Mouse (Mus musculus) hindbrain, postnatal 0 days (tissue): ENCODE results near the gene Syce2. TPM values are rescaled to one million over a fixed set of nuclear protein-coding genes. Genes with fewer than 3 reads are reported as not detected.

ENCODE experiments used
- ATAC-seq: fragments of 200-750 bp; cut with Nextera tagmentation; 2 replicates; pipeline ENCODE4 v1.8.0; 2017; ENCODE audit warnings: mild to moderate bottlenecking, moderate TSS enrichment, moderate library complexity
- DNase-seq: peaks from one replicate; pipeline ENCODE4 v3.0.0-alpha.2; 2015; ENCODE audit warnings: low spot score
- H3K27ac ChIP-seq: fragments of 300-500 bp; sonication (generic); 2 replicates; pipeline ENCODE4 v1.5.1; 2014; ENCODE audit warnings: mild to moderate bottlenecking
- H3K27me3 ChIP-seq: fragments of 300-500 bp; sonication (generic); 2 replicates; pipeline ENCODE4 v1.6.1; 2014; ENCODE audit warnings: low read length, mixed read lengths; ENCODE audit not compliant: insufficient read depth
- H3K36me3 ChIP-seq: fragments of 300-500 bp; sonication (generic); 2 replicates; pipeline ENCODE4 v1.6.1; 2014; ENCODE audit warnings: low read length, mixed read lengths; ENCODE audit not compliant: insufficient read depth
- H3K4me1 ChIP-seq: fragments of 300-500 bp; sonication (generic); 2 replicates; pipeline ENCODE4 v1.6.1; 2014; ENCODE audit warnings: antibody characterized with exemption, low read length, mixed read lengths; ENCODE audit not compliant: insufficient read depth
- H3K4me2 ChIP-seq: fragments of 300-500 bp; sonication (generic); 2 replicates; pipeline ENCODE4 v1.6.1; 2014; ENCODE audit warnings: low read depth, mild to moderate bottlenecking, low read length, moderate library complexity, mixed read lengths
- H3K4me3 ChIP-seq: fragments of 300-500 bp; sonication (generic); 2 replicates; pipeline ENCODE4 v1.5.1; 2014; ENCODE audit warnings: low read length
- H3K9ac ChIP-seq: fragments of 300-500 bp; sonication (generic); replicated peaks from 2 replicates; pipeline ENCODE4 v1.6.1; 2014; ENCODE audit warnings: mild to moderate bottlenecking, low read length, moderate library complexity, mixed read lengths
- H3K9me3 ChIP-seq: fragments of 300-500 bp; sonication (generic); 2 replicates; pipeline ENCODE4 v1.6.1; 2016; ENCODE audit warnings: low read length, mixed read lengths
- CTCF ChIP-seq: IDR thresholded peaks from 2 replicates; pipeline ENCODE4 v1.5.1; 2016; ENCODE audit warnings: antibody characterized with exemption, control low read depth, low read depth
- WGBS: fragments of 180-500 bp; shearing (Covaris S2); extraction: QIAGEN DNeasy Blood & Tissue Kit; methylation state at CpG from one replicate; pipeline ENCODE4 v1.1.7; 2014; 5-methylcytosine and 5-hydroxymethylcytosine counted together
- polyA plus RNA-seq: library from polyadenylated mRNA; unstranded; fragments of >200 nt; fragmentation: Nextera tagmentation; extraction: Ambion mirVana; gene quantifications from 2 replicates; pipeline ENCODE4 v1.2.1, GENCODE M21; 2015
- total RNA-seq: library from RNA; depleted of rRNA; stranded (reverse); fragments of >200 nt; gene quantifications from 2 replicates; pipeline ENCODE4 v1.2.3, GENCODE M21; 2014

Syce2 gene
- total and polyA plus RNA-seq, 2 experiments from 2014 or later: 14.0 to 62.1 TPM

GRCm38 (mm10) chr8:84878915-84879314 is 7.0 kb downstream of the Syce2 start:
- DNase-seq (no peak), ATAC-seq (no peak)
- Histone ChIP-seq H3K4me1 (no peaks in the 10 kb centered on the region), H3K9me3 (no peaks in the 10 kb centered on the region), H3K36me3 (no peaks in the 10 kb centered on the region), H3K4me3 (no peak overlapping the region), H3K27me3 (no peaks in the 10 kb centered on the region), H3K9ac (no peak overlapping the region), H3K4me2 (no peak overlapping the region), H3K27ac (no peak overlapping the region)
- TF ChIP-seq CTCF: no peak
- WGBS: 88% methylated on average over 1 of the region's 1 CpGs

- no peak overlapping the region for H3K27ac ChIP-seq
- WGBS: 92% methylated on average over 4 of the region's 4 CpGs
- H3K4me2 ChIP-seq: no peak overlapping the region
- H3K36me3 ChIP-seq: peaks cover 27% of the 10 kb centered on the region
- H3K4me1 ChIP-seq: no peaks in the 10 kb centered on the region
- no peak overlapping the region for H3K4me3 ChIP-seq
- no peak for DNase-seq
- TF ChIP-seq CTCF: no peak
- ATAC-seq: no peak
- no peak overlapping the region for H3K9ac ChIP-seq
- no peaks in the 10 kb centered on the region for H3K9me3 ChIP-seq
- no peaks in the 10 kb centered on the region for H3K27me3 ChIP-seq
Observed at GRCm38 (mm10) chr8:84884728-84885127, 12.8 kb downstream of the Syce2 start.

DNA sequence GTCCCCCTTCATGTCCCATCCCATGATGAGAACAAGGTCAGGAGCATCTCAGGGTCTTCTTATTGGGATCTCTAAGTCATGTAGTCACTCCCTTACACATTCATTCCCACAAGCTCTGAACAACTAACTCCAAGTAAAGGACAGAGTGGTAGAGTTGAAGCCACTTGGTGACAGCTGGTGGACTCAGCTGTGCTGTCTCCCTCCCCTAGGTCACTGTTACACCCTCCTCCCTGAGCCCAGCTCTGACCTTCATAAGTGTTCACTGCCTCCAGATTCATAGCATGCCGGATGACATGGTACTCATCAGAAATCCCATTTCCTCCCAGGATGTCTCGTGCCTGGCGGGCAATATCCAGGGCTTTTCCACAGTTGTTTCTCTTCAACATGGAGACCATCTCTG is 16.4 kb downstream of the Syce2 start:
- Histone ChIP-seq H3K9ac (no peak overlapping the region), H3K27ac (no peak overlapping the region), H3K4me2 (no peak overlapping the region), H3K4me3 (no peak overlapping the region), H3K9me3 (no peaks in the 10 kb centered on the region), H3K36me3 (peaks cover 35% of the 10 kb centered on the region), H3K27me3 (no peaks in the 10 kb centered on the region), H3K4me1 (peaks cover 8% of the 10 kb centered on the region; the same call in 1 of the 2 replicates)
- no peak for TF ChIP-seq CTCF
- 93% methylated on average over 3 of the region's 3 CpGs for WGBS
- DNase-seq: no peak
- ATAC-seq: no peak

DNA sequence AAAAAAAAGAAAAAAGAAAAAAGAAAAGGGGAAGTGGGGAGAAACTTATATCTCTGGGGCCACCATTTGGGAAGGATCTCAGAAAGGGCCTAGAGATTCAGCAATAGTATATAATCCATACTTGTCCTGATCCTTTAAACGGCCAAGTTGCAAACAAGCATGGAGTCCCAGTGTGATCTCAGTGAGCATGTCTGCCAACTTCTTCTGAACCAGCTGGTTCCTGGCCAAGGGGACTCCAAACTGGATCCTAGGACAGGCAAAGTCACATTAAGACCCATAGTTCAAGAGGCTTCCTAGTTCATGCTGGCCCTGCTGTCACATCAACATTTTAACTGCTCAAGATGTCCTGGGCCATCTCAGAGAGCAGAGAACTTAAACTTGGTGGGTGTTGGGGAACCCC is 17.2 kb downstream of the Syce2 start:
- H3K4me1 ChIP-seq: peaks cover 11% of the 10 kb centered on the region
- H3K9ac ChIP-seq: no peak overlapping the region
- H3K36me3 ChIP-seq: peaks cover 35% of the 10 kb centered on the region
- no peaks in the 10 kb centered on the region for H3K9me3 ChIP-seq
- DNase-seq: no peak
- H3K4me3 ChIP-seq: no peak overlapping the region
- ATAC-seq: no peak
- H3K4me2 ChIP-seq: no peak overlapping the region
- no peak overlapping the region for H3K27ac ChIP-seq
- no peaks in the 10 kb centered on the region for H3K27me3 ChIP-seq
- WGBS: 64% methylated on average over 1 of the region's 1 CpGs
- TF ChIP-seq CTCF: no peak

DNA sequence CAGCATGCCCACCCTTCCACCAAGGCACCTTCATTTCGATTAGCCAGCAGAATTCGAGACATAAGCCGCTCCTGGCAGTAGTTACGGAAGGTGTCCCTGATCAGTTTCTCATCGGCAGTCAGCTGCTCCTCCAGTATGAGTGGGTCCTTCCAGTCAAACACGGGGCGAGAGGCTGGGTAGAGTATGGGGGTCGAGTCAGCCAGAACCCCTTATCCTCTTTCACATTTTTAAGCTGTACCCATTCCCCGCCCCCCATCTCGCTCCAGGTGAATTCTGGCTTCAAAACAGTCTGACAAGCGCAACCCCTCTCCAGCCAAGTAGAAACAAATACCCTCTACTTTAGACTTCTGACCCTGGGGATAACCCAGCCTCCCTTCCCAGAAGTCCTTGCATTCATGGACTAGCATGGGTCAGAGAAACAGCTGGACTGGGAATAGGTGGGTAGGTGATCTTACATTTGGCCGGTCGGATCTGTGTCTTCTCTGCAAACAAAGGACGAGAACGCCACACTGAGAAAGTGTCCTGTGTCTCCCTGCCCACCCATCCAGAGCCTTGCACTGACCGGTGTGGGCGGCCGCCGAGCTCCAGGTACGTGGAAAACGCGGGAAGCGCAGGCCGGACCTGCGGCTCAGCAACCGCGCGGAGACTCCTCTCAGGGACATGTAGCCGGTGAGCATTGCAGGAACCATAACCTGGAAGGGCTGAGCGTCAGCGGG is 21.2 kb downstream of the Syce2 start:
- Histone ChIP-seq H3K4me2 (peak overlapping the region; percentile 97), H3K27ac (no peak overlapping the region), H3K9me3 (no peaks in the 10 kb centered on the region), H3K36me3 (peaks cover 12% of the 10 kb centered on the region; the same call in 1 of the 2 replicates), H3K4me3 (peak overlapping the region; percentile 62), H3K9ac (peak overlapping the region; percentile 66), H3K4me1 (peaks cover 14% of the 10 kb centered on the region), H3K27me3 (no peaks in the 10 kb centered on the region)
- DNase-seq: no peak
- no peak for TF ChIP-seq CTCF
- peak; percentile 62 for ATAC-seq
- 12% methylated on average over 31 of the region's 31 CpGs for WGBS

DNA sequence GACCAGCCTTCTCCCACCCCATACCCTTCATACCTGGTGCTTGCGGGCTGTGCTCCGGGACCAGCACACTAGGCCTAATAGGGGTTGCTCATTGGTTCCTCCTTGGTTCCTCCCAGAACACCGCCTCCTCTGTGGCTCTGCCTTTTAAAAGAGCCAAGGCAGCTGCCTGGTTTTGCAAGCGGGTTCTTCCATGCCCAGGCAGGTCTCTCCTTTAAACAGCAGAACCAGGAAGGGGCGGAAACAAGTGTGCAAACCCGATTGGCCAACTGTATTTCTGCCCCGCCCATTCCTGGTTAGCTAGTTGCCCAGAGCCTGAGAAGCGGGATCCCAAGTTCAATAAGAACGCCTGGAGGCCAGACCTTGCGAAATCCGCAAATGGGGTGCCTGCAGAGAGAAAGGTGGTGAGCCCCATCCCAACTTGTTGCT is 21.8 kb downstream of the Syce2 start, which contains the start of gene Gcdh:
Gcdh (minus strand) TSS at position 213 of the 426 bp plus-strand sequence.
- WGBS: under 1% methylated on average over 11 of the region's 11 CpGs
- Histone ChIP-seq H3K27ac (no peak within 1 kb of the TSS), H3K9me3 (no peaks in the 10 kb centered on the region)

DNA sequence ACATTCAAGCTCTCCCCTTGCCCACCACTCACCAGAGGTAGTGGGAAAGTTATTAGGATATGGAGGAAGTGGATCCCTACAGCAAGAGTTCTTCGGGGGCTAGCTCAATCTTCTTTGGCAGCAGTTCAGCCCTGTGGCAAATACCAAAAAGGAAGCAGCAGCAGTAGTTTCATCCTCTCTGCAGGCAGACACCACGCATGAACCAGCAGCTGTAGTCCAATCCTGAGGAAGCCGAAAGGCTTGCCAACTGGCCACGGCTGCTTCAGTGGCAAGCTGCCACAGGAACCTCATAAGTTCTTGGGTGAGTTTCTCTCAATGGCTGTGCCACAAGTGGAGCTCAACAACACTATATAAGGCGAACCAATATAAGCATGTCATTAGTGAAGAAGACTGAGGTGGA is 24.1 kb downstream of the Syce2 start:
- no peak for ATAC-seq
- 78% methylated on average over 5 of the region's 5 CpGs for WGBS

More for the DNA sequence above, 21.8 kb downstream of the Syce2 start, which contains the start of gene Gcdh:
- peak; percentile 99 for ATAC-seq
- H3K36me3 ChIP-seq: peaks cover 7% of the 10 kb centered on the region; the same call in 1 of the 2 replicates
- peak within 1 kb of the TSS; percentile 97 for H3K4me2 ChIP-seq
- no peaks in the 10 kb centered on the region for H3K27me3 ChIP-seq
- peak within 1 kb of the TSS; percentile 66 for H3K9ac ChIP-seq
- peak within 1 kb of the TSS; percentile 62 for H3K4me3 ChIP-seq
- peak; percentile 97 for DNase-seq
- no peak; the same call in 1 of the 2 replicates for TF ChIP-seq CTCF
- peaks cover 14% of the 10 kb centered on the region for H3K4me1 ChIP-seq

More for the DNA sequence above, 24.1 kb downstream of the Syce2 start:
- no peak overlapping the region for H3K27ac ChIP-seq
- H3K36me3 ChIP-seq: peaks cover under 1% of the 10 kb centered on the region; the same call in 1 of the 2 replicates
- H3K4me1 ChIP-seq: peaks cover 14% of the 10 kb centered on the region
- H3K9me3 ChIP-seq: no peaks in the 10 kb centered on the region
- no peak for TF ChIP-seq CTCF
- H3K4me3 ChIP-seq: no peak overlapping the region
- no peak for DNase-seq
- no peak overlapping the region for H3K4me2 ChIP-seq
- no peak overlapping the region for H3K9ac ChIP-seq
- H3K27me3 ChIP-seq: no peaks in the 10 kb centered on the region; the same call in 1 of the 2 replicates
